Mouse (Mus musculus) heart, adult 2 months (tissue): ENCODE data around the gene Prap1.

ENCODE experiments used
- CTCF ChIP-seq: fragments of 200-600 bp; IDR thresholded peaks from 2 replicates; pipeline ENCODE4 v1.8.1; 2022; ENCODE audit warnings: antibody characterized with exemption, mild to moderate bottlenecking, moderate library complexity
- EP300 ChIP-seq: fragments of 200-500 bp; IDR thresholded peaks from 2 replicates; pipeline ENCODE4 v1.6.1; 2011; ENCODE audit warnings: low read depth, low read length, control low read depth; ENCODE audit not compliant: insufficient read depth
- POLR2A ChIP-seq: fragments of 200-500 bp; IDR thresholded peaks from 2 replicates; pipeline ENCODE4 v1.6.1; 2011; ENCODE audit warnings: mild to moderate bottlenecking, low read depth, low read length, control low read depth; ENCODE audit not compliant: insufficient read depth

GRCm38 (mm10) chr7:140063092-140063491 lies 30.1 kb upstream of the Prap1 start:
- TF ChIP-seq CTCF (peak; percentile 76), POLR2A (no peak), EP300 (no peak)
